Mouse (Mus musculus): Measurements from ENCODE around the gene Aoc3. TPM values are rescaled to one million over a fixed set of nuclear protein-coding genes. Genes with fewer than 3 reads are reported as not detected.
A peak's percentile ranks its signal among the peaks of the same experiment; 100 is the strongest.

Aoc3 gene
- polyA plus RNA-seq, 1 experiment from 2014 or later: 0.10 TPM

- Histone ChIP-seq H3K4me2 (ENCODE audit: low read length) (peak within 1 kb of the TSS; percentile 99), H3K4me3 (replicated peaks; ENCODE audit: low read length) (peak within 1 kb of the TSS; percentile 96), H3K27ac (ENCODE audit: low read length) (no peak within 1 kb of the TSS), H3K4me1 (replicated peaks; ENCODE audit: control insufficient read depth, insufficient read depth, low read length) (peaks cover 14% of the 10 kb centered on the region), H3K36me3 (ENCODE audit: control insufficient read depth, insufficient read depth) (no peaks in the 10 kb centered on the region), H3K9me3 (ENCODE audit: control insufficient read depth, low read length) (no peaks in the 10 kb centered on the region), H3K9ac (replicated peaks; ENCODE audit: low read depth, low read length) (peak within 1 kb of the TSS; percentile 83), H3K27me3 (replicated peaks; ENCODE audit: control insufficient read depth, insufficient read depth, low read length) (no peaks in the 10 kb centered on the region; the same call in 1 of the 2 replicates)
- 7% methylated on average over 39 of the region's 39 CpGs for WGBS
- ATAC-seq: peak; percentile 97
Observed at GRCm38 (mm10) chr11:101302004-101302798, 28.2 kb upstream of the Aoc3 start, which contains the start of gene Becn1. TSS of gene Becn1 (minus strand) at chr11:101302286.

DNA sequence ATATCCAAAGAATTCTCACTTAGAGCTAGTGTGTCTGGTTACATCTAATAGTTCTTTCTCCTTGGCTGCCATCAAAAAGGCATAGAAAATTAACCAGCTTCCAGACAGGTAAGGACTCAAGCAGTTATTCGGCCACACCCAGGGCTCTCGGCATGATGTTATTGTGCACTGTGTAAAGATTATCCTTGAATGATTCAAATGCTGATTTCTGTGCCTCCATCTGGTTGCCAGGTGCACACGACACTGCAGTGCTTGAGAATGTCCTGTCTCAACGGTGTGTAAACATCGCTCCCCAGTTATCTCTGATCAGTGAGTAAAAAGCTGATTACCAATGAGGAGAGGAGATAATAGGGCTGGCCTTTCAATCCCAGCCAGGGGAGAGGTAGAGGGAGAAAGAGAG, 22.7 kb upstream of the Aoc3 start:
- Histone ChIP-seq H3K36me3 (ENCODE audit: control insufficient read depth, insufficient read depth) (no peaks in the 10 kb centered on the region), H3K4me1 (replicated peaks; ENCODE audit: control insufficient read depth, insufficient read depth, low read length) (no peaks in the 10 kb centered on the region), H3K9ac (replicated peaks; ENCODE audit: low read depth, low read length) (no peak overlapping the region), H3K9me3 (ENCODE audit: control insufficient read depth, low read length) (no peaks in the 10 kb centered on the region), H3K27me3 (replicated peaks; ENCODE audit: control insufficient read depth, insufficient read depth, low read length) (no peaks in the 10 kb centered on the region; the same call in 1 of the 2 replicates), H3K27ac (ENCODE audit: low read length) (no peak overlapping the region), H3K4me2 (ENCODE audit: low read length) (no peak overlapping the region), H3K4me3 (replicated peaks; ENCODE audit: low read length) (no peak overlapping the region)
- no peak for ATAC-seq
- WGBS: 45% methylated on average over 5 of the region's 5 CpGs

- Histone ChIP-seq H3K27me3 (replicated peaks; ENCODE audit: control insufficient read depth, insufficient read depth, low read length) (no peaks in the 10 kb centered on the region; the same call in 1 of the 2 replicates), H3K4me3 (replicated peaks; ENCODE audit: low read length) (no peak overlapping the region), H3K9ac (replicated peaks; ENCODE audit: low read depth, low read length) (no peak overlapping the region), H3K9me3 (ENCODE audit: control insufficient read depth, low read length) (no peaks in the 10 kb centered on the region), H3K4me2 (ENCODE audit: low read length) (no peak overlapping the region), H3K4me1 (replicated peaks; ENCODE audit: control insufficient read depth, insufficient read depth, low read length) (0 out of 2 replicates have a peak, but pooled peaks cover 2% of the 10 kb centered on the region), H3K27ac (ENCODE audit: low read length) (no peak overlapping the region), H3K36me3 (ENCODE audit: control insufficient read depth, insufficient read depth) (no peaks in the 10 kb centered on the region)
- WGBS: 92% methylated on average over 3 of the region's 3 CpGs
- no peak for ATAC-seq
Observed at GRCm38 (mm10) chr11:101311083-101311482, 19.3 kb upstream of the Aoc3 start.

DNA sequence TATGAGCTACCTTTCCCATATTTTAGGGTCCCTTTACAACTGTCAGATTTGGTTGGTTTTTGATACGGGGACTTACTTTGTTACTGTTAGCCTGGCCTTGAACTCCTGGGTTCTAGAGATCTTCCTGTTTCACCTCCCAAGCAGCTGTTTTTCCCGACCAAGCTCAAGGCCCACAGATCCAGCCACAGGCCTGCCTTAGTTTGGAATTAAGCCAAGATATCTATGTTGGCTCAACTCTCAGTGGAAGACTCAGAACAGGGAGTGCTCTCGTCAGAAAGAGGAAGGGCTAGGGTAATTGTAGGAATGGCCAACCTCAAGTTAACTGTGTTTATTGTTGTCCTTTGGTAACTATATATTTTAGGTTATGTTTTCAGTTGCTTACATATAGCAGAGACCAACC, 18.3 kb upstream of the Aoc3 start:
- ATAC-seq: no peak
- H3K36me3 ChIP-seq (ENCODE audit: control insufficient read depth, insufficient read depth): no peaks in the 10 kb centered on the region
- H3K27me3 ChIP-seq (replicated peaks; ENCODE audit: control insufficient read depth, insufficient read depth, low read length): no peaks in the 10 kb centered on the region; the same call in 1 of the 2 replicates
- no peak overlapping the region for H3K4me3 ChIP-seq (replicated peaks; ENCODE audit: low read length)
- H3K4me1 ChIP-seq (replicated peaks; ENCODE audit: control insufficient read depth, insufficient read depth, low read length): peaks cover 8% of the 10 kb centered on the region
- H3K9me3 ChIP-seq (ENCODE audit: control insufficient read depth, low read length): no peaks in the 10 kb centered on the region
- no peak overlapping the region for H3K4me2 ChIP-seq (ENCODE audit: low read length)
- H3K27ac ChIP-seq (ENCODE audit: low read length): no peak overlapping the region
- H3K9ac ChIP-seq (replicated peaks; ENCODE audit: low read depth, low read length): no peak overlapping the region
- WGBS: 70% methylated on average over 3 of the region's 3 CpGs

DNA sequence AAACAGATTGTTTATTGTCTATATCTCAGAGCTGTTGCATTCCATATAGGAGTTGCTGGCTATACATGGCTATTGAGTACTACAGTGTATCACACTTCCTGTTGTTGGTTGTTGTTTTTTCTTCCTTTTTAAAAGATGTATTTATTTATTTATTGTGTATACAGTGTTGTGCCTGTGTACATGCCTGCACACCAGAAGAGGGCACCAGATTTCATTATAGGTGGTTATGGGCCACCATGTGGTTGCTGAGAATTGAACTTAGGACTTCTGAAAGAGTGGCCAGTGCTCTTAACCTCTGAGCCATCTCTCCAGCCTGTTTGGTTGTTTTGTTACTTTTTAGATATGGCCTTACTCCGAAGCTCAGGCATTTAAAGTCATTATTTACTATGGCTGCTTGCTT, 15.8 kb upstream of the Aoc3 start:
- Histone ChIP-seq H3K27me3 (replicated peaks; ENCODE audit: control insufficient read depth, insufficient read depth, low read length) (no peaks in the 10 kb centered on the region), H3K4me3 (replicated peaks; ENCODE audit: low read length) (no peak overlapping the region), H3K27ac (ENCODE audit: low read length) (no peak overlapping the region), H3K4me1 (replicated peaks; ENCODE audit: control insufficient read depth, insufficient read depth, low read length) (peaks cover 18% of the 10 kb centered on the region), H3K4me2 (ENCODE audit: low read length) (no peak overlapping the region), H3K36me3 (ENCODE audit: control insufficient read depth, insufficient read depth) (peaks cover 3% of the 10 kb centered on the region), H3K9ac (replicated peaks; ENCODE audit: low read depth, low read length) (no peak overlapping the region), H3K9me3 (ENCODE audit: control insufficient read depth, low read length) (no peaks in the 10 kb centered on the region)
- ATAC-seq: no peak
- 97% methylated on average over 1 of the region's 1 CpGs for WGBS

- Histone ChIP-seq H3K9me3 (ENCODE audit: control insufficient read depth, low read length) (no peaks in the 10 kb centered on the region), H3K4me3 (replicated peaks; ENCODE audit: low read length) (peak overlapping the region; percentile 99), H3K27ac (ENCODE audit: low read length) (peak overlapping the region; percentile 69), H3K9ac (replicated peaks; ENCODE audit: low read depth, low read length) (peak overlapping the region; percentile 95), H3K36me3 (ENCODE audit: control insufficient read depth, insufficient read depth) (peaks cover 8% of the 10 kb centered on the region), H3K4me2 (ENCODE audit: low read length) (peak overlapping the region; percentile 85), H3K4me1 (replicated peaks; ENCODE audit: control insufficient read depth, insufficient read depth, low read length) (peaks cover 18% of the 10 kb centered on the region), H3K27me3 (replicated peaks; ENCODE audit: control insufficient read depth, insufficient read depth, low read length) (no peaks in the 10 kb centered on the region)
- ATAC-seq: 0 out of 2 replicates have a peak, but pooled peaks have one; percentile 2
- WGBS: 81% methylated on average over 8 of the region's 8 CpGs
Observed at GRCm38 (mm10) chr11:101315082-101315650, 15.2 kb upstream of the Aoc3 start.

- Histone ChIP-seq H3K36me3 (ENCODE audit: control insufficient read depth, insufficient read depth) (peaks cover 13% of the 10 kb centered on the region), H3K27ac (ENCODE audit: low read length) (peak within 1 kb of the TSS; percentile 69), H3K27me3 (replicated peaks; ENCODE audit: control insufficient read depth, insufficient read depth, low read length) (no peaks in the 10 kb centered on the region), H3K9me3 (ENCODE audit: control insufficient read depth, low read length) (no peaks in the 10 kb centered on the region), H3K4me2 (ENCODE audit: low read length) (peak within 1 kb of the TSS; percentile 85), H3K9ac (replicated peaks; ENCODE audit: low read depth, low read length) (peak within 1 kb of the TSS; percentile 95), H3K4me3 (replicated peaks; ENCODE audit: low read length) (peak within 1 kb of the TSS; percentile 99), H3K4me1 (replicated peaks; ENCODE audit: control insufficient read depth, insufficient read depth, low read length) (peaks cover 18% of the 10 kb centered on the region)
- peak; percentile 94 for ATAC-seq
- WGBS: under 1% methylated on average over 62 of the region's 62 CpGs
Observed at GRCm38 (mm10) chr11:101315665-101316500, 14.5 kb upstream of the Aoc3 start, which contains the start of gene Psme3. TSS of gene Psme3 (plus strand) at chr11:101316213.

DNA sequence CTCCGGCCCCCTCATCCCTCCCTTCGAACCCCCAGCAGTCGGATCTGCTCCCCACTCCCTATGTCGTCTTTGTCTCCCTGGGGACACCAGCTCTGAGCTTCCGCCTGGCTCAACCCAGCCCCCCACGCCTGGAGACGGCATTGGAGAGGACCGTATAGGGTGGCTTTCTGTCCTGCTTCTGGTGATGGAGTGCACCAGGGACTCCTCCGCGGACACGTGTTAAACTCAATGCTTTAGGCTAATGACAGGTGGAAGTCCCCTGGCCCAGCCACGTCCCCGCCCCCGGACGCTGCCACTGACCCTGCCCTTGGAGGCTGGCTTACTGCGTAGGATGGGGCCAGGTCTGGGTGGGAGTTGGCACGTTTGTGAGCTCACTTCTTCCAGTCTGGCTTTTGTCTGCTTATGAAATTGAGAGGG, 13.9 kb upstream of the Aoc3 start:
- Histone ChIP-seq H3K9me3 (ENCODE audit: control insufficient read depth, low read length) (no peaks in the 10 kb centered on the region), H3K4me2 (ENCODE audit: low read length) (peak overlapping the region; percentile 85), H3K4me1 (replicated peaks; ENCODE audit: control insufficient read depth, insufficient read depth, low read length) (peaks cover 18% of the 10 kb centered on the region), H3K9ac (replicated peaks; ENCODE audit: low read depth, low read length) (peak overlapping the region; percentile 95), H3K4me3 (replicated peaks; ENCODE audit: low read length) (peak overlapping the region; percentile 99), H3K27me3 (replicated peaks; ENCODE audit: control insufficient read depth, insufficient read depth, low read length) (no peaks in the 10 kb centered on the region), H3K27ac (ENCODE audit: low read length) (peak overlapping the region; percentile 65), H3K36me3 (ENCODE audit: control insufficient read depth, insufficient read depth) (peaks cover 20% of the 10 kb centered on the region)
- ATAC-seq: peak; percentile 3; the same call in 1 of the 2 replicates
- 0% methylated on average over 17 of the region's 17 CpGs for WGBS

DNA sequence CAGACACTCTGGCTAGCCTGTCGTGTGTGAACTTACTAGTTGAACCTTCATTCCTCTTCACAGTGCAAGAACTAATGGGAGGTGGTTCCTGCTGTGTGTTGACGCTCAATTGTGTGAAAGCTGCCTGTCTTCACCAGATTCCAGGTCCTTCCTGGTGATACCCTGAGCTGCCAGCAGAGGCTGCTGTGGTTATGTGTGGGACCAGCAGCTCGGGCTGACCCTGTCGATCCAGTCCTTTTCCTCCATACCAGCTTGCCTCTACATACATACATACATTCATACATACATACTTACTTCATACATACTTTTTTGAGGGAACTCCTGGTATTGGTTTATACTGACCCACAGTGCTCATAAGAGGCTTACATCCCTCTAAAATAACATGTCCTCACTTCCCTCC, 6.8 kb upstream of the Aoc3 start:
- WGBS: 9% methylated on average over 4 of the region's 4 CpGs
- H3K27ac ChIP-seq (ENCODE audit: low read length): no peak overlapping the region
- H3K27me3 ChIP-seq (replicated peaks; ENCODE audit: control insufficient read depth, insufficient read depth, low read length): no peaks in the 10 kb centered on the region
- no peak overlapping the region for H3K9ac ChIP-seq (replicated peaks; ENCODE audit: low read depth, low read length)
- no peak overlapping the region for H3K4me3 ChIP-seq (replicated peaks; ENCODE audit: low read length)
- H3K4me2 ChIP-seq (ENCODE audit: low read length): no peak overlapping the region
- peak; percentile 66 for ATAC-seq
- no peaks in the 10 kb centered on the region for H3K9me3 ChIP-seq (ENCODE audit: control insufficient read depth, low read length)
- peaks cover 43% of the 10 kb centered on the region for H3K36me3 ChIP-seq (ENCODE audit: control insufficient read depth, insufficient read depth)
- no peaks in the 10 kb centered on the region; the same call in 1 of the 2 replicates for H3K4me1 ChIP-seq (replicated peaks; ENCODE audit: control insufficient read depth, insufficient read depth, low read length)

Measured in forebrain, embryonic 16.5 days (tissue).